Mouse (Mus musculus): ENCODE results near the gene Oxct2b.

GRCm38 (mm10) chr4:123085290-123085689 is 30.8 kb upstream of the Oxct2b start:
- TF ChIP-seq CTCF (IDR thresholded peaks at IDR 0.05; ENCODE audit: low read depth) (no peak), EP300 (optimal IDR thresholded peaks at IDR 0.05) (no peak)

All from stomach, postnatal 0 days (tissue).